Mouse (Mus musculus) midbrain, embryonic 13.5 days (tissue): ENCODE measurements around the gene Tnfrsf13b. TPM values are rescaled to one million over a fixed set of nuclear protein-coding genes. Genes with fewer than 3 reads are reported as not detected.
A peak's percentile ranks its signal among the peaks of the same experiment; 100 is the strongest.
"Not testable (repeated sequence)": the region's sequence is repeated elsewhere in the genome, so short reads cannot be mapped to it uniquely, and the experiment has no call there.

Source experiments
- ATAC-seq: fragments of 200-750 bp; cut with Nextera tagmentation; 2 replicates; pipeline ENCODE4 v1.8.0; 2017; ENCODE audit warnings: mild to moderate bottlenecking, moderate TSS enrichment, moderate library complexity
- H3K27ac ChIP-seq: fragments of 300-500 bp; sonication (generic); 2 replicates; pipeline ENCODE4 v1.5.1; 2015; ENCODE audit warnings: inconsistent platforms, mild to moderate bottlenecking, moderate library complexity
- H3K27me3 ChIP-seq: fragments of 300-500 bp; sonication (generic); 2 replicates; pipeline ENCODE4 v1.6.1; 2015; ENCODE audit warnings: mild to moderate bottlenecking, inconsistent platforms
- H3K36me3 ChIP-seq: fragments of 300-500 bp; sonication (generic); 2 replicates; pipeline ENCODE4 v1.6.1; 2015; ENCODE audit warnings: mild to moderate bottlenecking, inconsistent platforms
- H3K4me1 ChIP-seq: fragments of 300-500 bp; sonication (generic); replicated peaks from 2 replicates; pipeline ENCODE4 v1.6.1; 2015; ENCODE audit warnings: inconsistent platforms
- H3K4me2 ChIP-seq: fragments of 300-500 bp; sonication (generic); replicated peaks from 2 replicates; pipeline ENCODE4 v1.6.1; 2015; ENCODE audit warnings: moderate library complexity, mild to moderate bottlenecking, inconsistent platforms
- H3K4me3 ChIP-seq: fragments of 300-500 bp; sonication (generic); replicated peaks from 2 replicates; pipeline ENCODE4 v1.5.1; 2015; ENCODE audit warnings: mild to moderate bottlenecking, inconsistent platforms
- H3K9ac ChIP-seq: fragments of 300-500 bp; sonication (generic); replicated peaks from 2 replicates; pipeline ENCODE4 v1.6.1; 2015; ENCODE audit warnings: mild to moderate bottlenecking, inconsistent platforms
- H3K9me3 ChIP-seq: fragments of 300-500 bp; sonication (generic); 2 replicates; pipeline ENCODE4 v1.6.1; 2016; ENCODE audit warnings: mild to moderate bottlenecking, inconsistent platforms
- WGBS: fragments of 180-500 bp; shearing (Covaris S2); methylation state at CpG from one replicate; pipeline ENCODE4 v1.1.7; 2015; 5-methylcytosine and 5-hydroxymethylcytosine counted together
- polyA plus RNA-seq: library from polyadenylated mRNA; unstranded; fragments of >200 nt; fragmentation: Nextera tagmentation; extraction: Ambion mirVana; gene quantifications from 2 replicates; pipeline ENCODE4 v1.2.1, GENCODE M21; 2015

Tnfrsf13b gene
- polyA plus RNA-seq, 1 experiment from 2014 or later, result 1.0 TPM

DNA sequence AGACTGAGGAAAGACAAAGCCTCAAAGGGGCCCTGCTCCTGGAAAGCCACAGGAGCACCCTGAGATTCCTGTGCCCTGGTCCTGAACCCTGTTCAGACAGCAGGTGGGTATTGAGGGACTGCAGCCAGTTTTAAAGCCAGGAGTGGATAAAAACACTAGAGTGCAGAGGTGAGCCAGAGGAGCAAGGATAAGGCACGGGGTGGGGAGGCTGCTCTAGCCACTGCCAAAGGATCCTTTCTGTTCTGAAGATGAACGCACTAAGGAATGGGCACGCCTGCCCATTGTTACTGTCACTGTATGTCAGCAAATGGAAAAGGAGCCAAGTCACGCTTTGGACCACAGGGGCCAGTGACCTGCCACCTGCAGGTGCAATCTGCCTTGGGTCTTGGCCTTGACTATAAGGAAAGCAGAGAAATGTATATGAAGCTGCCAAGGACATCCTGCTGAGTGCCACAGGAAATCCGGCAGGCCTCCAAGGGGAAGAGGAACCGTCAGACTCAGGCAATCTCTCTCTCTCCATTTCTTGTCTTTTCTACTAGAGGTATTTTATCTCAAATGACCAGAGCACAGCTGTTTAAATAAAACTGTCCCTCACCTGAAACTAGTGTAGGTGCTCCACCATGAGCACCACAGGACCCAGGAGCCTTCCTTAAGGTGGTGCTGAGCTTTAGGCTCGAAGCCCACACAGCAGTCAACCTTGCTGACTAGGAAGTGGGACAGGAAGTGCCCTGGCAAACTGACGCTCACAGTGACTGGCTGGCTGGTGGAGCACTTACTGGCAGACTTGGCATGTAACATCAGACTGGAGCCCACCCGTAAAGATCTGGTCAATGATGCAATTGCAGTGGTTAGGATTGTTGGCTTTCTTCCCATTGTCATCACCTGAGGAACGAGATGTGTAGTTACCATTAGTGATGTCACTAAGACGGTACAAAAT lies 33.5 kb downstream of the Tnfrsf13b start:
- H3K4me1 ChIP-seq, result 0 out of 2 replicates have a peak, but pooled peaks cover 3% of the 10 kb centered on the region
- no peak for ATAC-seq
- H3K4me2 ChIP-seq, result no peak overlapping the region
- H3K27ac ChIP-seq, result no peak overlapping the region
- H3K27me3 ChIP-seq, result no peaks in the 10 kb centered on the region
- 87% methylated on average over 11 of the region's 11 CpGs for WGBS
- H3K4me3 ChIP-seq, result no peak overlapping the region
- no peak overlapping the region for H3K9ac ChIP-seq
- peaks cover 100% of the 10 kb centered on the region for H3K36me3 ChIP-seq
- H3K9me3 ChIP-seq, result no peaks in the 10 kb centered on the region

DNA sequence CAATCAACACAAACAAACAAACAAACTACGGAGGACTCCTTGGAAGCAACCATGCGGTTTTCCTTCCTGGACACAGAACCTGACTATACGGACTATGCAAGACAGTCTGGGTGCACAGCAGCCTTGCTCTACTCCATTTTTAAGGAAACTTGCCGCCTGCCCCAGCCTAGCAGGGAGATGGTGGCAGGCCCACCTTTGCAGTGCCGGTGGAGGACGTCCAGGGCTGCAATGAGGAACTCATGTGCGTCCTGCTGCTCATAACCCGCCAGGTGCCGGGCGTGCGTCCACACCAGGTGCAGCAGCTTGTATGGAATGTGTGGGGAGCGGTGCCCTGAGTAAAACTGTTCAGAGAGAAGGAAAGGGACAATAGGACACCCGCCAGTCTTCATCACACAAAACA lies 34.6 kb downstream of the Tnfrsf13b start:
- no peaks in the 10 kb centered on the region for H3K27me3 ChIP-seq
- 0 out of 2 replicates have a peak, but pooled peaks cover 3% of the 10 kb centered on the region for H3K4me1 ChIP-seq
- 93% methylated on average over 13 of the region's 13 CpGs for WGBS
- peaks cover 100% of the 10 kb centered on the region for H3K36me3 ChIP-seq
- H3K4me3 ChIP-seq, result no peak overlapping the region
- ATAC-seq, result no peak
- H3K9ac ChIP-seq, result no peak overlapping the region
- no peak overlapping the region for H3K27ac ChIP-seq
- H3K9me3 ChIP-seq, result no peaks in the 10 kb centered on the region
- H3K4me2 ChIP-seq, result no peak overlapping the region

DNA sequence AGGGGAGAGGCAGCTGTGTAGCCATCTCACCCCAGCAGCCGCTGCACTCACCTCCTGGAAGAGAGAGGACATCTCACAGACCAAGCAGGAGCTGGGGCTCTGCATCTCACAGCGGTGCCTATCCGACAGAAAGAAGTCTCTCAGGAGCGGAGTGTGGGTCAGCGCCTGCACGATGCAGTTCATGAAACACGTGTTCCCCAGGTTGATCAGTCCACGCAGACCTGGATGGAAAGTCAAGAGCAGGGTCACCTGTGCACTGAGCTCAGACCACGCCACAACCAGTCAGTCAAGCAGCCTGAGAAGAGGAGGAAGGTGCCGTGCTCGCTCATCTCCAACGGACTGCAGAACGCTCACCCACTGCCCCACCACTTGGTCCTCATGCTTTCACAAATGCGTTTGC lies 36.2 kb downstream of the Tnfrsf13b start:
- WGBS, result 98% methylated on average over 14 of the region's 14 CpGs
- Histone ChIP-seq H3K9me3 (no peaks in the 10 kb centered on the region), H3K9ac (no peak overlapping the region), H3K27me3 (no peaks in the 10 kb centered on the region), H3K27ac (no peak overlapping the region), H3K4me1 (peaks cover 5% of the 10 kb centered on the region; the same call in 1 of the 2 replicates), H3K36me3 (peaks cover 100% of the 10 kb centered on the region), H3K4me3 (no peak overlapping the region), H3K4me2 (no peak overlapping the region)
- no peak for ATAC-seq

DNA sequence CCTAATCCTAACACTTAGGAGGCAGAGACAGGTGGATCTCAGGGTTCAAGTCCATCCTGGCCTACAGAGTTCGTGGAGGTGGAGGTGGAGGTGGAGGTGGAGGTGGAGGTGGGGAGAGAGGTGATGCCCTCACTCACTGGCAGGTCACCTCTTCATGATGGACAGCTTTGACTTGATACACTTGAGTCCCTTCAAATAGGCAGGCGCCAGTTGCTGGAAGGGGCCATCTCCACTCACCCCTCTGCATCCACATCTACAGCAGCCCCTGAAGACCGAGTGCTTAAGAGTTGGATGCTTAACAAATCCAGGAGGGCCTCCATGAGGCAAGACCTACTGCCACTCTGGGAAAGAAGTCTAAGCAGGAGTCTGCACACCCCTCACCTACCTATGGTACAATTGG lies 36.8 kb downstream of the Tnfrsf13b start:
- no peak overlapping the region for H3K4me3 ChIP-seq
- no peaks in the 10 kb centered on the region for H3K9me3 ChIP-seq
- H3K27ac ChIP-seq, result no peak overlapping the region
- no peak for ATAC-seq
- WGBS, result 92% methylated on average over 3 of the region's 3 CpGs
- H3K4me1 ChIP-seq, result peaks cover 8% of the 10 kb centered on the region
- no peaks in the 10 kb centered on the region for H3K27me3 ChIP-seq
- peaks cover 99% of the 10 kb centered on the region for H3K36me3 ChIP-seq
- H3K9ac ChIP-seq, result no peak overlapping the region
- no peak overlapping the region for H3K4me2 ChIP-seq

GRCm38 (mm10) chr11:61164366-61164765 lies 37.8 kb downstream of the Tnfrsf13b start:
- Histone ChIP-seq H3K4me1 (peaks cover 18% of the 10 kb centered on the region), H3K9me3 (no peaks in the 10 kb centered on the region), H3K9ac (no peak overlapping the region), H3K36me3 (peaks cover 89% of the 10 kb centered on the region), H3K27ac (no peak overlapping the region), H3K27me3 (no peaks in the 10 kb centered on the region), H3K4me2 (no peak overlapping the region), H3K4me3 (no peak overlapping the region)
- ATAC-seq, result no peak
- 92% methylated on average over 6 of the region's 6 CpGs for WGBS

DNA sequence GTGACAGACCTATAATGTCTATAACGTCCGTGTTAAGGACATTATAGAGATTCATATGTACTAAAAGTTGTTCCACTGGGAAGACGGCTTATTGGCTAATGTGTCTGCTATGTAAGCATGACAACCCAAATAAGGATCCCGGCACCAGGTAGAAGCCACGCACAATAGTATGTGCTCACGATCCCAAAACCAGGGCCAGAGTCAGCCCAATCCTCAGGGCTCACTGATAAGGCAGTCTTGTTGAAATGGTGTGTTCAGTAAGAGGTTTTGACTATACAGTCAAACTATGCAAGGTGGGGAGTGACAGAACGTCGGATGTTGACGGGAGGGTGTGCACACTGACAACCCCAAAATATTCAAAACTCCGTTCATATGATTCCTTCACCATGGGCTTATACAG lies 38.3 kb downstream of the Tnfrsf13b start:
- Histone ChIP-seq H3K27me3 (no peaks in the 10 kb centered on the region), H3K4me3 (no peak overlapping the region), H3K4me1 (peaks cover 23% of the 10 kb centered on the region), H3K9me3 (no peaks in the 10 kb centered on the region), H3K4me2 (no peak overlapping the region), H3K36me3 (peaks cover 84% of the 10 kb centered on the region), H3K9ac (no peak overlapping the region), H3K27ac (no peak overlapping the region)
- WGBS, result 96% methylated on average over 10 of the region's 10 CpGs
- ATAC-seq, result no peak

DNA sequence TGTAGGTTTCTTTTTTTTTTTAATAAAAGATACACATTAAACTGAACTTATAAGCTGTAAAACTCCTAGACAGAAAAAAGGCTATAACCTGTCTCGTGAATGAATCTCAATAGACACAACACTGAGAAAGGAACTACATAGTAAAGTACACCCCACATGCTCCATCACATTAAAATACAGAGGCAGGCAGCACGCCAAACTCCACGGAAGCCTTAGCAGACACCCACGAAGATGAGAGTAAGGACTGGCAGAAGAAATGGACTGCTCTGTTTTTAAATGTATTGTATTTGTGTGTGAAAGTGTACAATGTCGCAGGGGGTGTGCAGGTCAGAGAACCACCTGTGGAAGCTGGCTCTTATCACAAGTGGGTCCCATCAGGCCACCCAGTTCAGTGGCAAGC lies 43.6 kb downstream of the Tnfrsf13b start:
- WGBS, result 90% methylated on average over 5 of the region's 5 CpGs
- H3K9me3 ChIP-seq, result no peaks in the 10 kb centered on the region
- no peaks in the 10 kb centered on the region for H3K27me3 ChIP-seq
- H3K9ac ChIP-seq, result no peak overlapping the region
- ATAC-seq, result no peak
- peaks cover 60% of the 10 kb centered on the region for H3K4me1 ChIP-seq
- H3K4me3 ChIP-seq, result no peak overlapping the region
- H3K27ac ChIP-seq, result no peak overlapping the region
- H3K36me3 ChIP-seq, result peaks cover 35% of the 10 kb centered on the region
- peak overlapping the region; percentile 80; the same call in 1 of the 2 replicates for H3K4me2 ChIP-seq

DNA sequence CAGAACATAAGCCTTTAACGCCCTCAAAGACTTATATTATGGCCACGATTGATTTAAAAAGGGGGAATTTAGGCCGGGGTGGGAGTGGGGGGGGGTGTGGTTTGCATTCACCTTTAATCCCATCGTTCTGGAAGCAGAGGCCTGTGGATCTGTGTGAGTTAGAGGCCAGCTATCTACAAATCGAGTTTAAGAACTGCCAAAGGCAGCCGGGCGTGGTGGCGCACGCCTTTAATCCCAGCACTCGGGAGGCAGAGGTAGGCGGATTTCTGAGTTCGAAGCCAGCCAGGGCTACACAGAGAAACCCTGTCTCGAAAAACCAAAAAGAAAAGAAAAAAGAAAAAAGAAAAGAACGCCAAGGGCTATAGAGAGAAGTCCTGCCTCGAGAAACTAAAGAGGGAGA lies 46.9 kb downstream of the Tnfrsf13b start:
- Histone ChIP-seq H3K4me1 (peaks cover 55% of the 10 kb centered on the region), H3K4me3 (peak overlapping the region; percentile 95), H3K9ac (peak overlapping the region; percentile 100), H3K4me2 (peak overlapping the region; percentile 80)
- WGBS, result 16% methylated on average over 15 of the region's 15 CpGs
- not testable (repeated sequence) for H3K36me3 ChIP-seq, H3K27ac ChIP-seq, ATAC-seq, H3K9me3 ChIP-seq, H3K27me3 ChIP-seq

GRCm38 (mm10) chr11:61174291-61174820 lies 47.8 kb downstream of the Tnfrsf13b start:
- peak; percentile 53 for ATAC-seq
- peak overlapping the region; percentile 95 for H3K4me3 ChIP-seq
- H3K27ac ChIP-seq, result peak overlapping the region; percentile 98
- WGBS, result under 1% methylated on average over 27 of the region's 28 CpGs
- peak overlapping the region; percentile 100 for H3K9ac ChIP-seq
- no peaks in the 10 kb centered on the region for H3K27me3 ChIP-seq
- H3K9me3 ChIP-seq, result no peaks in the 10 kb centered on the region
- H3K36me3 ChIP-seq, result peaks cover 4% of the 10 kb centered on the region; the same call in 1 of the 2 replicates
- peak overlapping the region; percentile 80 for H3K4me2 ChIP-seq
- peaks cover 47% of the 10 kb centered on the region for H3K4me1 ChIP-seq

- Histone ChIP-seq H3K4me1 (peaks cover 41% of the 10 kb centered on the region), H3K27ac (peak within 1 kb of the TSS; percentile 98), H3K4me3 (peak within 1 kb of the TSS; percentile 95), H3K27me3 (no peaks in the 10 kb centered on the region), H3K9me3 (no peaks in the 10 kb centered on the region), H3K4me2 (peak within 1 kb of the TSS; percentile 80), H3K36me3 (peaks cover 4% of the 10 kb centered on the region; the same call in 1 of the 2 replicates), H3K9ac (peak within 1 kb of the TSS; percentile 100)
- ATAC-seq, result peak; percentile 98
- under 1% methylated on average over 68 of the region's 69 CpGs for WGBS
These were observed 48.5 kb downstream of the Tnfrsf13b start, which contains the start of gene Usp22 for GRCm38 (mm10) chr11:61174821-61175658. Usp22 (minus strand) TSS chr11:61175055.

DNA sequence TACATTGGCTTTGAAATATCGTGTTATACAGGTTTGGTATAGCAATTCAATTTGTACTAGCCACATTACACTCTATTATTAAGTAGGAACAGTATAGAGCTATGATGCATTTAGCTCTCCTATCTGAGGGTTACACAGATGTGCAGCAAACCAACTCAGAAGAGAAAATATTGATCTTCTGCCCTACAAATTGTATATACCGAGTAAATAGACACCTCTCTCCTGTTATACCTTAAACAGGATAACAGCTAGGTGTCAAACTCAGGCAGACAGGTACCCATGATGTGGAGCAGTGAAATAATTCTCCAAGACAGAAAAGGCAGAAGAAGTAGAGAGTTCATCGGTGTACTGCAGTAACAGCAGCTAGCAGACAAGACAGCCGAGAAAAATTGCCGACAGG lies 49.2 kb downstream of the Tnfrsf13b start:
- 77% methylated on average over 5 of the region's 5 CpGs for WGBS
- peak overlapping the region; percentile 87 for H3K27ac ChIP-seq
- no peaks in the 10 kb centered on the region for H3K27me3 ChIP-seq
- H3K4me2 ChIP-seq, result peak overlapping the region; percentile 46
- ATAC-seq, result no peak
- H3K4me1 ChIP-seq, result peaks cover 34% of the 10 kb centered on the region
- H3K9ac ChIP-seq, result no peak overlapping the region
- 0 out of 2 replicates have a peak overlapping the region, but pooled peaks have one; percentile 2 for H3K4me3 ChIP-seq
- H3K36me3 ChIP-seq, result peaks cover 4% of the 10 kb centered on the region; the same call in 1 of the 2 replicates
- H3K9me3 ChIP-seq, result no peaks in the 10 kb centered on the region
